Mouse (Mus musculus): ENCODE measurements around the gene Pcdh15. TPM values are rescaled to one million over a fixed set of nuclear protein-coding genes. Genes with fewer than 3 reads are reported as not detected.

The Pcdh15 gene
- total and polyA plus RNA-seq, 2 experiments from 2014 or later = 9.2 to 31.0 TPM

DNA sequence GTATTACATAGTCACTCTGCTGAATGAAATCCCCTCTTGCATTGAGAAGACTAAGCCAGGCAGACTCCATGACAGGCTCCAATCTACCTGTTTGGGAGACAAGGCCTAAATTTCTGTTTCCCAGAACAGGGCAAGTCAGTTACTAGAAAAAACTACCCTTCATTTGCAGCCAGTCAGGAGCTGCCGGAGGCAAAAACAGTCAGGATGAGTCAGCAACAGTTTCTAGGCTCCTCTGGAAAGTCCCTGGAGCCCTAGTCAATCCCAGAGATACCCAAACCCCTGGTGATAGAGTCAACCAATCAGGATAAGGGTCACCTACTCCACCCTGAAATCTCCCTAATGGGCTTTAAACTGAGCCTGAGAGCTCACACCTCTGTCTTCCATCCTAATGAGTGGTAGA, 1564.0 kb downstream of the Pcdh15 start:
- H3K4me2 ChIP-seq (ENCODE audit: low read depth, low read length) = no peak overlapping the region
- no peaks in the 10 kb centered on the region for H3K9me3 ChIP-seq (ENCODE audit: low read length)
- H3K4me1 ChIP-seq (ENCODE audit: insufficient read depth, low read length) = no peaks in the 10 kb centered on the region
- TF ChIP-seq CTCF (IDR thresholded peaks at IDR 0.05; ENCODE audit: low read depth) = no peak
- H3K36me3 ChIP-seq (ENCODE audit: insufficient read depth, low read length) = no peaks in the 10 kb centered on the region
- no peaks in the 10 kb centered on the region for H3K27me3 ChIP-seq (ENCODE audit: insufficient read depth, low read length)
- DNase-seq (ENCODE audit: low spot score) (no peak), ATAC-seq (no peak)
- H3K27ac ChIP-seq = no peak overlapping the region
- H3K4me3 ChIP-seq (ENCODE audit: low read length) = no peak overlapping the region
- H3K9ac ChIP-seq (replicated peaks; ENCODE audit: low read length) = no peak overlapping the region
- WGBS = 89% methylated on average over 1 of the region's 1 CpGs

DNA sequence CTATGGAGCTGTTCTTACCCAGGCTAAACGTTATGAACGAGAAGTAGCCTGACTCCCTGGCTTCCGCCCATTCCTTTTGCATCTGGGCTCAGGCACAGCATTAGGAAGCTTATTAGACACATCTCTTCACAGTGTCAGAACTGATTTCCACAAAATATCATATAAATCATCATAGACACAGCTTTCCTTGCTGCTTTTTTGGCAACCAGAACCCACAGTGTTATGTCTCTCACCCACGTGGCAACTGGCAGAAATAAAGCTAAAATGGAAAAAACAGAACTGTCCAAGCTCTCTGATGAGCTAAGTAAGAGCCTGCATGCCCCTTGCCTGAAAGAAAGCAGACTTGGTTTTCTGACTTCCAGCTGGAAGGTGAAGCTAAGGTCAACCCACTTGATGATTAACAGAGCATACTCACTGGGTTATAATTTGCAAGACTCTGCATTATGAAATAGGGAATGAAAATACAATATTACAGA, 1580.9 kb downstream of the Pcdh15 start:
- H3K4me2 ChIP-seq (ENCODE audit: low read depth, low read length) = no peak overlapping the region
- ATAC-seq (no peak), DNase-seq (ENCODE audit: low spot score) (no peak)
- no peak overlapping the region for H3K9ac ChIP-seq (replicated peaks; ENCODE audit: low read length)
- H3K4me1 ChIP-seq (ENCODE audit: insufficient read depth, low read length) = no peaks in the 10 kb centered on the region
- no peaks in the 10 kb centered on the region for H3K9me3 ChIP-seq (ENCODE audit: low read length)
- WGBS = 77% methylated on average over 4 of the region's 4 CpGs
- H3K36me3 ChIP-seq (ENCODE audit: insufficient read depth, low read length) = no peaks in the 10 kb centered on the region
- H3K27me3 ChIP-seq (ENCODE audit: insufficient read depth, low read length) = no peaks in the 10 kb centered on the region
- H3K27ac ChIP-seq = no peak overlapping the region
- TF ChIP-seq CTCF (IDR thresholded peaks at IDR 0.05; ENCODE audit: low read depth) = no peak
- no peak overlapping the region for H3K4me3 ChIP-seq (ENCODE audit: low read length)

DNA sequence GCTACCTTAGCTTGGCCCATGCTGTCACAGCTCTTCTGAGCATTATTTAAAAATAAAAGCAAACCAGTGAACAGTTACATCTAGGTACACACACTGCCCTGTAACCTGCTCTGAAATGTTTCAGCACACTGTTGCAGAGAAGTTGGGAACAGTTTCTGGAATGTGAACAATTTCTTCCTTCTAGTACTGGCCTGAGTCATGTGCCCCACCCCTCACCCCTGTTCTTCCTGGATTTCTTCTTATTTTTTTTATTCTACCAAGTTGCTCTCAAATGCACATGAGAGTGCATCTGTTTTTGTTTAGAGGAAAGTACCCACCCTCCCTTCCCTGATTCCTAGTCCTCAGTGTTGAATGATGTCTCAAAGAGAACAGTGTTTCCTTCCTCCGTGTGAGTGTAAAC, 1581.4 kb downstream of the Pcdh15 start:
- H3K4me2 ChIP-seq (ENCODE audit: low read depth, low read length) = no peak overlapping the region
- H3K27me3 ChIP-seq (ENCODE audit: insufficient read depth, low read length) = no peaks in the 10 kb centered on the region
- TF ChIP-seq CTCF (IDR thresholded peaks at IDR 0.05; ENCODE audit: low read depth) = no peak
- H3K27ac ChIP-seq = no peak overlapping the region
- H3K9me3 ChIP-seq (ENCODE audit: low read length) = no peaks in the 10 kb centered on the region
- no peak overlapping the region for H3K4me3 ChIP-seq (ENCODE audit: low read length)
- ATAC-seq (no peak), DNase-seq (ENCODE audit: low spot score) (no peak)
- no peaks in the 10 kb centered on the region for H3K36me3 ChIP-seq (ENCODE audit: insufficient read depth, low read length)
- no peak overlapping the region for H3K9ac ChIP-seq (replicated peaks; ENCODE audit: low read length)
- 33% methylated on average over 1 of the region's 1 CpGs for WGBS
- no peaks in the 10 kb centered on the region for H3K4me1 ChIP-seq (ENCODE audit: insufficient read depth, low read length)
